Mouse (Mus musculus) forebrain, embryonic 11.5 days (tissue): Measurements from ENCODE around the gene Peli2. TPM values are rescaled to one million over a fixed set of nuclear protein-coding genes. Genes with fewer than 3 reads are reported as not detected.

Experiments used
- ATAC-seq: fragments of 200-750 bp; cut with Nextera tagmentation; replicated peaks from 2 replicates; pipeline ENCODE4 v1.8.0; 2017; ENCODE audit warnings: moderate TSS enrichment; ENCODE audit not compliant: low FRiP score
- DNase-seq: peaks from one replicate; pipeline ENCODE4 v3.0.0-alpha.2; 2017; ENCODE audit warnings: low spot score
- H3K27ac ChIP-seq: fragments of 300-500 bp; sonication (generic); 2 replicates; pipeline ENCODE4 v1.5.1; 2014; ENCODE audit warnings: low read depth, low read length
- H3K27me3 ChIP-seq: fragments of 300-500 bp; sonication (generic); 2 replicates; pipeline ENCODE4 v1.6.1; 2014; ENCODE audit warnings: mild to moderate bottlenecking, low read length, mixed read lengths; ENCODE audit not compliant: control insufficient read depth, insufficient read depth
- H3K36me3 ChIP-seq: fragments of 300-500 bp; sonication (generic); 2 replicates; pipeline ENCODE4 v1.6.1; 2014; ENCODE audit warnings: mild to moderate bottlenecking, low read length, moderate library complexity, mixed read lengths; ENCODE audit not compliant: control insufficient read depth, insufficient read depth
- H3K4me1 ChIP-seq: fragments of 300-500 bp; sonication (generic); replicated peaks from 2 replicates; pipeline ENCODE4 v1.6.1; 2014; ENCODE audit warnings: low read length, mixed read lengths; ENCODE audit not compliant: control insufficient read depth, insufficient read depth
- H3K4me2 ChIP-seq: fragments of 300-500 bp; sonication (generic); 2 replicates; pipeline ENCODE4 v1.6.1; 2014; ENCODE audit warnings: low read depth, mild to moderate bottlenecking, low read length, moderate library complexity, mixed read lengths; ENCODE audit not compliant: severe bottlenecking
- H3K4me3 ChIP-seq: fragments of 300-500 bp; sonication (generic); 2 replicates; pipeline ENCODE4 v1.5.1; 2014; ENCODE audit warnings: low read depth, low read length
- H3K9ac ChIP-seq: fragments of 300-500 bp; sonication (generic); 2 replicates; pipeline ENCODE4 v1.6.1; 2014; ENCODE audit warnings: low read length
- H3K9me3 ChIP-seq: fragments of 300-500 bp; sonication (generic); 2 replicates; pipeline ENCODE4 v1.6.1; 2016; ENCODE audit warnings: low read length, mixed read lengths; ENCODE audit not compliant: control insufficient read depth
- WGBS: fragments of 180-500 bp; shearing (Covaris S2); extraction: QIAGEN DNeasy Blood & Tissue Kit; methylation state at CpG from one replicate; pipeline ENCODE4 v1.1.7; 2014; 5-methylcytosine and 5-hydroxymethylcytosine counted together
- polyA plus RNA-seq: library from polyadenylated mRNA; unstranded; fragments of >200 nt; fragmentation: Nextera tagmentation; extraction: Ambion mirVana; gene quantifications from 2 replicates; pipeline ENCODE4 v1.2.1, GENCODE M21; 2014

Peli2 gene
- polyA plus RNA-seq, 1 experiment from 2014 or later: 8.6 TPM

DNA sequence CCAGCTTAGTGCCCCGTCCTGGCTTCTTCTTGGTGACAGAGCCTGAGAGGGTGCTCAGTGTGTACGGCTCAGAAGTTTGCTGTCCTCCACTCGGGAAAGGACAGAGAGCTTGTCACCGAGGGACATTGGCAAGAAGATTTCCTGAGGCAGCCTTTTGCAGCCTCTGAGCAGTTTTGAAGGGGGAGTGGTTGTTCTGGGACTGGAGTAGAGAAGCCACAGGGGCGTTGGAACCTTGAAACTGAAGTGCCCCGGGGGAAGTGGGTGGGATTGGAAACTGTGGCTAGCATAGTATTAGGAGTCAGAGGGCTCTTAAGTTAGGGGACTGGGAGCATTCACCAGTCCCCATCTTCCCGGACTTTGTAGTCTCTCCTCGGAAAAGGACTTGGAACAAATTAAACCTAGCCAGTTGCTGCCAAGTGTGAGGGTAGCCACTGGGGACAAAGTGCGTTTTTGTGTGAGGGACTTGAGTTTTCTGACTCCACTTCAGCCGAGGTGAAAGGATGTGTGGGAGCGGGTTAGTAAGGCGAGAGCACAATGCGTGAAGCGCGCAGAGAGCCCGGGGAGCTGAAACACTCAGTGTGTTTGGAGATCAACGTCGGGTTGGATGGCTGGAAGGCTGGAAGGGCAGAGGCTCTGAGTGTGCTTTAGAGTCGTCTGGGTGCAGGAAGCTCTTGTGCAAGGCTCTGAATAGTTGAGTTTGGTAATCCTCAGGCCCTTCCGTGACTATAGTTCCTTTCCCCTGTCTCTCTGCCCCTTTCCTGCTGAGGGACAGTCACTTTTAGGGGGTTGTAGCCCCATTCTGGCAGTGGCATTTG lies 10.3 kb downstream of the Peli2 start:
- ATAC-seq: no peak
- Histone ChIP-seq H3K4me1 (peaks cover 16% of the 10 kb centered on the region; the same call in 1 of the 2 replicates), H3K4me2 (no peak overlapping the region), H3K4me3 (no peak overlapping the region), H3K9me3 (no peaks in the 10 kb centered on the region), H3K36me3 (no peaks in the 10 kb centered on the region), H3K9ac (no peak overlapping the region), H3K27ac (no peak overlapping the region), H3K27me3 (no peaks in the 10 kb centered on the region)
- no peak for DNase-seq
- WGBS: 45% methylated on average over 20 of the region's 20 CpGs

DNA sequence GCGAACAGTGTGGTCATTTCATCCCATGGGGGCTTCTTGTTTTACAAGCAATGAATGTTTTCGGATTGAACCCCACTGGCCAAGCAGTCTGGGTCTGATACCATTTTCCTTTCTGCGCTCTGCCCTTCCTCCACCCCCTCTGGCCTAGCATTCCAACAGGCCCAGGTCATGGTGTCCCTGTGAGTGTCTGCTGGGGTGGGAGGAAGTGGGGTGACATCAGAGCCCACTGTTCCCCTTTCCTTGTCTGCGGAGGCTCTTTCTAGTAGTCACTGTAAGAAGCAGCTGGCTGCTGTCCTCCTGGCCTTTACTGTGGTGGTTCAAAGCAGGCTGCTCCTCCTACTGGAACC lies 10.9 kb downstream of the Peli2 start:
- DNase-seq: no peak
- Histone ChIP-seq H3K4me3 (no peak overlapping the region), H3K4me2 (no peak overlapping the region), H3K27ac (no peak overlapping the region), H3K4me1 (peaks cover 17% of the 10 kb centered on the region; the same call in 1 of the 2 replicates), H3K36me3 (no peaks in the 10 kb centered on the region), H3K27me3 (no peaks in the 10 kb centered on the region), H3K9me3 (no peaks in the 10 kb centered on the region), H3K9ac (no peak overlapping the region)
- 74% methylated on average over 4 of the region's 4 CpGs for WGBS
- ATAC-seq: no peak

DNA sequence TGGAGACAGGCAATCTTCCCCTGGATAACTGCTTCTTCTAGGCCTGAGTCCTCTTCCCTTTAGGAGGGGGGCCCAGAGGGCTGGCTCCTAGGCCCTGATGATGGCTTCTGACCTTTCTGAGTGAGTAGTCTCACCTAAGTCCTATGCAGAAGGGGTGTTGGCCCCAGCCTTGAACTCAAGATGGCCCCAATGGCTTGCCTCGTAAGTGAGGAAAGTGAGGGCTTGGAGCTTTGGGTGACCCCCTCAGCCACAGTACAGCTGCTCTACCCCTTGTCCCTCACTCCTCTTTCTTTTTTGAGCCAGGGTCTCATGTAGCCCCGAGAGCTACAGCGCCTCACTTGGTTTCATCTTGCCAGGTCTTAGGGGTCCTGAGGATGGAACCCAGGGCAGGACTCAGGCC lies 11.6 kb downstream of the Peli2 start:
- ATAC-seq: no peak
- Histone ChIP-seq H3K9me3 (no peaks in the 10 kb centered on the region), H3K4me1 (peaks cover 20% of the 10 kb centered on the region; the same call in 1 of the 2 replicates), H3K9ac (no peak overlapping the region), H3K27ac (no peak overlapping the region), H3K36me3 (no peaks in the 10 kb centered on the region), H3K4me2 (no peak overlapping the region), H3K27me3 (no peaks in the 10 kb centered on the region), H3K4me3 (no peak overlapping the region)
- no peak for DNase-seq
- WGBS: 59% methylated on average over 3 of the region's 3 CpGs

DNA sequence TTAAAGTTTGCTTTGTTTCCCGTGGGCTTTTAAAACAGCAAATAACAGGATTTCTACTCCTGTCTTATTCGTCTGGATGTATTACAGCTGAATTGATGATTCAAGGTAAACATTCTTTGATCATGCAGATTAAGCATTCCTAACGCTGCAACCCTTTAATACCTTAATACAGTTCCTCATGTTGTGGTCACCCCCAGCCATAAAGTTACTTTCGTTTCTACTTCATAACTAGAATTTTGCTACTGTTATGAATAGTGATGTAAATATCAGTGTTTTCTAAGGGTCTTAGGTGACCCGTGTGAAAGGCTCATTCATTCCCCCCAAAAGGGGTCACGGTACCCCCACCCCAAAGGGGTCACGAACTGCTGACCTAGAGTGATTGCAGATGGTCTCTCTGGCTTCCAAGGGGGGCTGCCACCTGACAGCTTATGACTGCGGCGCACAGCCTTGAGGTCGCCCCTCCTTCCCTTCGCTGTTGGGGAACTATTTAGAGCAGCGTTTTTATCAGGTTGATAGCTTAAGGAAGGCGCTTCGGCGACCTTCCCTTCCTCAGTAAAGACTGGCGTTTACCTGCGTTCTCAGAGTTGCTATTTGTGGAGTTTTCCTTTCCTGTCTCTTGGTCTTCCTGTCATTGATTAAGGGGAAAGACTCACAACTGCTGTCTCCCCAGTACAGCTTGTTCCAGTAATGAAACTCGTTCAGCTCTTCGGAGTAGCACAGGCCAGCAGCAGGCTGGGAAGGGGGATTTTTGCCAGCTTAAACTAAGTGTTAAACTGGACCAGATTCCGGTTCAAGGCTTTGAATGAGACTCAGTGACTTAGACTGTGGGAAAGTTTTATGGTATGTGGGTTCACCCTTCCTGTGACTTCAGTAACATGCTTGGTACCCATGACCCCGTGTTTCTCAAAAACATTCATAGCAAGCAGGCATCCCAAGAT lies 12.5 kb downstream of the Peli2 start:
- H3K4me3 ChIP-seq: no peak overlapping the region
- 54% methylated on average over 21 of the region's 21 CpGs for WGBS

DNA sequence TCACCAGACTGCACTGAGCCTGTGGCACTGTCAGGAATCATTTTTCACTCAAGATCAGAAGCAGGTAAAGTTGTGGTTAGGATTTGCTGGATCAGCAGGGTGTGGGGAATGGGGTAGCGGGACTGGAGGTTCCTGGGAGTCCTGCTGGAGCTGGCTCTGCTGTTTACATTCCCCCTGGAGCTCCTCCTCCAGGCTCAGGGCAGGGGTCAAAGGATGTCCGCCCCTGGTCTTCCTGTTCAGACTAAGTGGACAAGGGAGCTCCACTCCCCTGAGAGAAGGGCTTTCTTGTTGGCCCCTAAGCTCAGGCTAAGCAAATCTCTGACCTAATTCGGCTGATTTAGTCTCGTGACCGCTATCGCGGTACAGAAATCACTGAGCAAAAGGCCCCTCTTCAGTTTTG lies 13.7 kb downstream of the Peli2 start:
- H3K4me2 ChIP-seq: no peak overlapping the region

More for the DNA sequence above, 12.5 kb downstream of the Peli2 start:
- H3K4me1 ChIP-seq: peaks cover 20% of the 10 kb centered on the region; the same call in 1 of the 2 replicates
- no peak overlapping the region for H3K27ac ChIP-seq
- DNase-seq: no peak
- ATAC-seq: no peak
- no peaks in the 10 kb centered on the region for H3K9me3 ChIP-seq
- no peaks in the 10 kb centered on the region for H3K36me3 ChIP-seq
- H3K27me3 ChIP-seq: no peaks in the 10 kb centered on the region
- H3K9ac ChIP-seq: no peak overlapping the region
- H3K4me2 ChIP-seq: no peak overlapping the region

DNA sequence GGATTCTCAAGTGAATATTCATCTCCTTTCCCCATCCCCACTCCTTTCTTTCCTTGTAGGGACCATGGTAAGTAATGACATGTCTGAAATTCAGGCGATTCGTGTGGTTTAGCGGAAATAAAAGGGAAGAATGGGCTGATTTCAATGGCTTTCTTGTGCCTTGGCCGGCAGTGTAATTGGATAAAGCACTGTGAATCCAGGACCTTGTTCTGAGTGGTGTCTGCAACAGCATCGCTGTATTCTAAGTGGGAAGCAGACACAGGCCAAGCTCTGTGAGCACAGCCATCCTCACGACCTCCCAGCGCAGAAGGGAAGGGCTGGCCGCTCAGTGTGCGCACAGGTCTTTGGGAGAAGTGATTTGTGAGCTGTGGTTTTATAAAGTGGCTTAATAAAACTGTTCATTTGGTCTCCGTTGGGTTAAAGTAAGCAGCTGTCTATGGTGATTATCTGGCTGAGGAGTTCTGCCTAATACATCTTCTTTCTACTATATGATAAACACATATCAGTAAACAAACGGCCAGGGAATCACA lies 15.3 kb downstream of the Peli2 start:
- H3K36me3 ChIP-seq: no peaks in the 10 kb centered on the region
- H3K9ac ChIP-seq: no peak overlapping the region
- H3K27ac ChIP-seq: no peak overlapping the region
- no peak overlapping the region for H3K4me2 ChIP-seq
- no peaks in the 10 kb centered on the region for H3K9me3 ChIP-seq
- WGBS: 47% methylated on average over 11 of the region's 11 CpGs
- H3K4me3 ChIP-seq: no peak overlapping the region
- H3K27me3 ChIP-seq: no peaks in the 10 kb centered on the region
- ATAC-seq (no peak; the same call in 1 of the 2 replicates), DNase-seq (no peak)
- peaks cover 20% of the 10 kb centered on the region; the same call in 1 of the 2 replicates for H3K4me1 ChIP-seq

More for the DNA sequence above, 13.7 kb downstream of the Peli2 start:
- Histone ChIP-seq H3K27ac (no peak overlapping the region), H3K36me3 (no peaks in the 10 kb centered on the region), H3K4me1 (peaks cover 20% of the 10 kb centered on the region; the same call in 1 of the 2 replicates), H3K9ac (no peak overlapping the region), H3K27me3 (no peaks in the 10 kb centered on the region), H3K4me3 (no peak overlapping the region), H3K9me3 (no peaks in the 10 kb centered on the region)
- no peak for ATAC-seq
- no peak for DNase-seq
- WGBS: 23% methylated on average over 7 of the region's 7 CpGs

DNA sequence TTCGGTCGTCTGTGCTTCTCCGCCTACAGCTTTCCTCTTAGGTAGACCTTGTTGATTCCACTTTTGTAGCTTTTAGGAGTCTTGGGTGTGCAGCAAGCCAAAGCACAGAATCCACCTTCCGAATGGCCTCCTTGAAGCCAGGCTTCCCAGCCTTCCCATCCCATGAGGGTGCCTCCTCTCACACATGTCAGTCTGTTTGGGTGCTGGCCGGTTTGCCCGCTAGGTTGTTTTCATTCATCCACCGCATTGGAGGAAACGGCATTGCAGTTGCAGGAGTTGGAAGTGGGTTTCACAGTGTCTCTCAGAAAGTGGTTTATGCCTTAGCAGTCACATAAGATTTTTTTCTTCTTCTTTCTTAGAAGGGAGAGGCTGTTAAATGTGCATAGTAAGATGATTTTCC lies 17.1 kb downstream of the Peli2 start:
- Histone ChIP-seq H3K4me2 (no peak overlapping the region), H3K27ac (no peak overlapping the region), H3K27me3 (no peaks in the 10 kb centered on the region), H3K9me3 (no peaks in the 10 kb centered on the region), H3K4me1 (peaks cover 18% of the 10 kb centered on the region; the same call in 1 of the 2 replicates), H3K9ac (no peak overlapping the region), H3K36me3 (no peaks in the 10 kb centered on the region), H3K4me3 (no peak overlapping the region)
- 80% methylated on average over 8 of the region's 8 CpGs for WGBS
- ATAC-seq (no peak), DNase-seq (no peak)

DNA sequence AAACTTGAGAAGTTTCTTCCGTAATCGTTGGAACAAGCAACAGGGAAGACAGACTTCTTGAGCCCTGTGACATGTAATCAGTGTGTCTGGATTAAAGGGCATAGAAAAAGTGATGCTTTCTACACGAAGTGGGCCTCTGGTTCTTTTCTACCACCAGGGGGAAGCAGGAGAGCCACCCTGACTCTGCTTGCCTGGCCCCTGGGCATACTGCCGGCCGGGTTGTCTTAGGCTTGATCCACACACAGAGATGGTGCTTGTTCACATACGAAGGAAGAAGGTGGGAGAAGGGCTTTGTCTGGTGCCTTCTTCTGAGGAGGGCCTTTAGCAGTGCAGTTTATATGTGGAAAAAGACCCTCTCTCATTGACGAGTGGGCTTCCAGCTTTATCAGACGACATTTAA lies 17.5 kb downstream of the Peli2 start:
- no peak for ATAC-seq
- 57% methylated on average over 8 of the region's 8 CpGs for WGBS
- no peak for DNase-seq
- H3K4me3 ChIP-seq: no peak overlapping the region
- no peaks in the 10 kb centered on the region for H3K36me3 ChIP-seq
- peaks cover 22% of the 10 kb centered on the region; the same call in 1 of the 2 replicates for H3K4me1 ChIP-seq
- H3K9ac ChIP-seq: no peak overlapping the region
- H3K4me2 ChIP-seq: no peak overlapping the region
- H3K27me3 ChIP-seq: no peaks in the 10 kb centered on the region
- no peaks in the 10 kb centered on the region for H3K9me3 ChIP-seq
- H3K27ac ChIP-seq: no peak overlapping the region
